ENCODE assay signal across 22 mouse cellular contexts in genomic region chr9:115243630-115244029, GRCm38 (mm10).
A peak's percentile ranks its signal among the peaks of the same experiment; 100 is the strongest.
DNase-seq lines count a peak whose midpoint lies in the region; ATAC-seq and TF ChIP-seq lines count a peak whose summit lies in the region.
"Had no signal": no experiment of that assay in that cellular context is flagged by ENCODE, and none has a peak within 500 bp of the region (broad histone marks: within the 10 kb centered on the region; RNA-seq: fewer than 3 reads in every experiment).

No protein-coding gene starts in this region.

- H3K36me3 ChIP-seq in embryonic facial prominence, embryonic 11.5 days (replicated peaks; ENCODE audit: control insufficient read depth, insufficient read depth, low read depth, low read length) = peaks cover 11% of the 10 kb centered on the region
- H3K36me3 ChIP-seq in embryonic facial prominence, embryonic 10.5 days (replicated peaks) = peaks cover 98% of the 10 kb centered on the region
- H3K36me3 ChIP-seq in lung, embryonic 16.5 days (ENCODE audit: control insufficient read depth, insufficient read depth, low read length) = peaks cover 49% of the 10 kb centered on the region
- peaks cover 80% of the 10 kb centered on the region for H3K36me3 ChIP-seq in limb, embryonic 14.5 days (ENCODE audit: control insufficient read depth, insufficient read depth, low read length)

- no peak overlapping the region for H3K4me3 ChIP-seq in embryonic facial prominence, embryonic 11.5 days (ENCODE audit: low read depth, low read length)
- H3K4me3 ChIP-seq in embryonic facial prominence, embryonic 10.5 days = no peak overlapping the region
- H3K4me3 ChIP-seq in lung, embryonic 16.5 days (ENCODE audit: low read length) = no peak overlapping the region
- H3K4me3 ChIP-seq in limb, embryonic 14.5 days (replicated peaks; ENCODE audit: low read length) = no peak overlapping the region
- H3K4me3 ChIP-seq: forebrain, embryonic 15.5 days; heart, adult 2 months; heart, embryonic 15.5 days; hindbrain, embryonic 13.5 days had no signal

- H3K4me1 ChIP-seq in embryonic facial prominence, embryonic 11.5 days (ENCODE audit: control insufficient read depth, insufficient read depth, low read length) = no peaks in the 10 kb centered on the region
- H3K4me1 ChIP-seq in embryonic facial prominence, embryonic 10.5 days = no peaks in the 10 kb centered on the region
- H3K4me1 ChIP-seq in lung, embryonic 16.5 days (replicated peaks; ENCODE audit: control insufficient read depth, insufficient read depth, low read length) = peaks cover 3% of the 10 kb centered on the region; the same call in 1 of the 2 replicates
- H3K4me1 ChIP-seq in limb, embryonic 14.5 days (ENCODE audit: control insufficient read depth, insufficient read depth, low read length) = peaks cover 3% of the 10 kb centered on the region; the same call in 1 of the 2 replicates
- H3K4me1 ChIP-seq: forebrain, embryonic 15.5 days; heart, embryonic 15.5 days; hindbrain, embryonic 13.5 days had no signal

- no peak overlapping the region for H3K27ac ChIP-seq in embryonic facial prominence, embryonic 11.5 days (replicated peaks; ENCODE audit: low read depth, low read length)
- H3K27ac ChIP-seq in embryonic facial prominence, embryonic 10.5 days (replicated peaks) = no peak overlapping the region
- no peak overlapping the region; the same call in 1 of the 2 replicates for H3K27ac ChIP-seq in lung, embryonic 16.5 days (ENCODE audit: low read length)
- no peak overlapping the region for H3K27ac ChIP-seq in limb, embryonic 14.5 days (replicated peaks; ENCODE audit: low read depth, low read length)
- H3K27ac ChIP-seq: forebrain, embryonic 15.5 days; heart, adult 2 months; heart, embryonic 15.5 days; hindbrain, embryonic 13.5 days; hindbrain, postnatal 0 days had no signal

- no peak overlapping the region for H3K4me2 ChIP-seq in embryonic facial prominence, embryonic 11.5 days (ENCODE audit: low read depth, low read length)
- no peak overlapping the region for H3K4me2 ChIP-seq in lung, embryonic 16.5 days (ENCODE audit: low read depth, low read length)
- H3K4me2 ChIP-seq in limb, embryonic 14.5 days (replicated peaks; ENCODE audit: low read depth, low read length, severe bottlenecking) = no peak overlapping the region
- H3K4me2 ChIP-seq: forebrain, embryonic 15.5 days; heart, embryonic 11.5 days; heart, embryonic 15.5 days; hindbrain, embryonic 13.5 days had no signal

- no peak for TF ChIP-seq POLR2A in limb, embryonic 14.5 days (IDR thresholded peaks at IDR 0.05; ENCODE audit: borderline replicate concordance, extremely low read depth, insufficient read depth, insufficient read length)

- DNase-seq in embryonic facial prominence, embryonic 11.5 days (ENCODE audit: low spot score) = peak; percentile 41
- DNase-seq in embryonic facial prominence, embryonic 10.5 days (ENCODE audit: low spot score) = no peak
- DNase-seq in lung, postnatal 14 days = no peak
- peak; percentile 33 for DNase-seq in limb, embryonic 14.5 days (ENCODE audit: low spot score)
- DNase-seq in skeletal muscle tissue, adult 2 months (ENCODE audit: low read depth, low spot score) = peak; percentile 42
- DNase-seq in cerebellum, postnatal 25 days = no peak
- no peak for DNase-seq in thymus, postnatal 25 days
- DNase-seq: adrenal gland, adult 8-10 months; adrenal gland, postnatal 36 days; B cell, adult 2 months; cerebellum, adult 11 months; cerebellum, adult 8-10 months; cerebellum, postnatal 14 days; gastrocnemius, postnatal 10 days; heart, adult 2 months; heart, postnatal 14 days had no signal

- no peaks in the 10 kb centered on the region for H3K9me3 ChIP-seq in embryonic facial prominence, embryonic 11.5 days (replicated peaks; ENCODE audit: control insufficient read depth, low read length)
- H3K9me3 ChIP-seq in embryonic facial prominence, embryonic 10.5 days = no peaks in the 10 kb centered on the region
- H3K9me3 ChIP-seq in lung, embryonic 16.5 days (ENCODE audit: control insufficient read depth, low read length) = no peaks in the 10 kb centered on the region
- no peaks in the 10 kb centered on the region for H3K9me3 ChIP-seq in limb, embryonic 14.5 days (ENCODE audit: control insufficient read depth, low read length)
- H3K9me3 ChIP-seq: forebrain, embryonic 15.5 days; heart, embryonic 15.5 days; hindbrain, embryonic 13.5 days had no signal

- no peaks in the 10 kb centered on the region for H3K27me3 ChIP-seq in embryonic facial prominence, embryonic 11.5 days (ENCODE audit: control insufficient read depth, insufficient read depth, low read length)
- no peaks in the 10 kb centered on the region for H3K27me3 ChIP-seq in embryonic facial prominence, embryonic 10.5 days (replicated peaks; ENCODE audit: low read depth, poor library complexity, severe bottlenecking)
- H3K27me3 ChIP-seq in lung, embryonic 16.5 days (ENCODE audit: control insufficient read depth, insufficient read depth, low read depth, low read length) = no peaks in the 10 kb centered on the region
- no peaks in the 10 kb centered on the region for H3K27me3 ChIP-seq in limb, embryonic 14.5 days (ENCODE audit: control insufficient read depth, insufficient read depth, low read length)
- H3K27me3 ChIP-seq: forebrain, embryonic 15.5 days; heart, embryonic 15.5 days; hindbrain, embryonic 13.5 days had no signal

- 77% methylated on average over 6 of the region's 6 CpGs for WGBS in embryonic facial prominence, embryonic 11.5 days
- WGBS in embryonic facial prominence, embryonic 10.5 days = 81% methylated on average over 6 of the region's 6 CpGs
- 73% methylated on average over 6 of the region's 6 CpGs for WGBS in lung, embryonic 16.5 days
- WGBS in limb, embryonic 14.5 days = 50% methylated on average over 6 of the region's 6 CpGs

- no peak for ATAC-seq in embryonic facial prominence, embryonic 11.5 days (replicated peaks; ENCODE audit: insufficient number of reproducible peaks, low FRiP score, low TSS enrichment, low read depth)
- peak; percentile 63 for ATAC-seq in lung, embryonic 16.5 days (ENCODE audit: low read depth)
- peak; percentile 36; the same call in 1 of the 2 replicates for ATAC-seq in limb, embryonic 14.5 days (ENCODE audit: low FRiP score, low read depth)
- ATAC-seq: forebrain, embryonic 15.5 days; hindbrain, postnatal 0 days had no signal

- H3K9ac ChIP-seq in embryonic facial prominence, embryonic 11.5 days (replicated peaks; ENCODE audit: low read length) = no peak overlapping the region
- H3K9ac ChIP-seq in lung, embryonic 16.5 days (ENCODE audit: low read length) = no peak overlapping the region
- H3K9ac ChIP-seq in limb, embryonic 14.5 days (ENCODE audit: low read depth, low read length, severe bottlenecking) = no peak overlapping the region
- H3K9ac ChIP-seq: forebrain, embryonic 15.5 days; heart, embryonic 15.5 days; hindbrain, embryonic 13.5 days had no signal

Comparison
In these comparisons a context has a peak if more than half of its experiments do, and no peak if none do; other contexts are left out.
1. DNase-seq: peak in embryonic facial prominence, embryonic 11.5 days (single experiment), limb, embryonic 14.5 days (single experiment) and skeletal muscle tissue, adult 2 months (single experiment); none in embryonic facial prominence, embryonic 10.5 days (single experiment), lung, postnatal 14 days (single experiment), cerebellum, postnatal 25 days (0 of 2) and thymus, postnatal 25 days (single experiment).